ENCODE assay signal across 8 mouse cellular contexts in the genomic region with DNA sequence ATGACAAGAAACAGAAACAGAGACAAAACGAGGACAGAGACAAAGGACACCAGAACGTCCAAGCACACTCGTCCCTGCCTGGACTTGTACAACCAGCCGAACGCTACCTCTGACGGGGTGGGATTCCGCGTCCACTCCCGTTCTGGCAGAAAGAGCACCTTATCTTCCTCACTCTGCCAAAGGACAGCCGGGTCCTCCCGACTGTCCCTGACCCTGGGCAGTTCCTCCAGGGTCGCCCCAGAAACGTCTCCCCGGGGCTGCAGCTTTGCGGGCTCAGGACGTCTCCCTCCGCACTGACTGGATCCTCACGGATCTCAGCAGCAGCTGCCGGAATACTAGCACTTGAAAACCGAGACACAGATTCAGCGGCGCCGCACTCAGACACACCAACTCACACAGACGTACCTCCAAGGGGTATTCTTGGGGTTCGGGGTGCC.
DNase-seq lines count a peak whose midpoint lies in the region; ATAC-seq and TF ChIP-seq lines count a peak whose summit lies in the region.

No protein-coding gene starts in this region.

- H3K9me3 ChIP-seq in forebrain, embryonic 11.5 days (ENCODE audit: control insufficient read depth, low read length) = peaks cover 49% of the 10 kb centered on the region
- peaks cover 52% of the 10 kb centered on the region for H3K9me3 ChIP-seq in midbrain, embryonic 11.5 days (ENCODE audit: control insufficient read depth, low read length)

- intact Hi-C loops in gastrocnemius, adult 2 months (cut with DNase I) = no loop called here

- H3K36me3 ChIP-seq in forebrain, embryonic 11.5 days (ENCODE audit: control insufficient read depth, insufficient read depth, low read length) = peaks cover 2% of the 10 kb centered on the region; the same call in 1 of the 2 replicates
- 0 out of 2 replicates have a peak, but pooled peaks cover 2% of the 10 kb centered on the region for H3K36me3 ChIP-seq in midbrain, embryonic 11.5 days (ENCODE audit: control insufficient read depth, insufficient read depth, low read length)

- peak; percentile 29 for DNase-seq in gastrocnemius, adult 2 months
- no peak for DNase-seq in gastrocnemius, adult 18-20 months (ENCODE audit: low spot score)
- DNase-seq in CD4-positive, CD25-positive, alpha-beta regulatory T cell, adult 2 months (ENCODE audit: low read depth, low spot score) = peak; percentile 20
- peak; percentile 75 for DNase-seq in forebrain, embryonic 11.5 days (ENCODE audit: low spot score)
- peak; percentile 2 for DNase-seq in induced T-regulatory cell, adult 2 months (ENCODE audit: low read depth)
- peak; percentile 78 for DNase-seq in midbrain, embryonic 11.5 days (ENCODE audit: low spot score, missing footprints)
- DNase-seq in yolk sac, embryonic 10.5 days (ENCODE audit: low spot score) = peak; percentile 50
- no peak for DNase-seq in right cerebral cortex, postnatal 25 days

- H3K4me2 ChIP-seq in forebrain, embryonic 11.5 days (ENCODE audit: low read depth, low read length, severe bottlenecking) = no peak overlapping the region
- H3K4me2 ChIP-seq in midbrain, embryonic 11.5 days = no peak overlapping the region

- TF ChIP-seq CTCF in gastrocnemius, adult 2 months (IDR thresholded peaks at IDR 0.05) = no peak

- ATAC-seq in forebrain, embryonic 11.5 days (replicated peaks; ENCODE audit: low FRiP score) = peak; percentile 63
- peak; percentile 60 for ATAC-seq in midbrain, embryonic 11.5 days (ENCODE audit: low FRiP score)

- no peak overlapping the region for H3K27ac ChIP-seq in gastrocnemius, adult 2 months
- H3K27ac ChIP-seq in forebrain, embryonic 11.5 days (ENCODE audit: low read depth, low read length) = no peak overlapping the region
- H3K27ac ChIP-seq in midbrain, embryonic 11.5 days (ENCODE audit: low read depth, low read length) = no peak overlapping the region

- no peak overlapping the region for H3K9ac ChIP-seq in forebrain, embryonic 11.5 days (ENCODE audit: low read length)
- no peak overlapping the region for H3K9ac ChIP-seq in midbrain, embryonic 11.5 days (ENCODE audit: low read length)

- WGBS in forebrain, embryonic 11.5 days = 73% methylated on average over 25 of the region's 25 CpGs
- 74% methylated on average over 25 of the region's 25 CpGs for WGBS in midbrain, embryonic 11.5 days

- H3K27me3 ChIP-seq in forebrain, embryonic 11.5 days (ENCODE audit: control insufficient read depth, insufficient read depth, low read length) = peaks cover 10% of the 10 kb centered on the region
- peaks cover 16% of the 10 kb centered on the region for H3K27me3 ChIP-seq in midbrain, embryonic 11.5 days (ENCODE audit: control insufficient read depth, insufficient read depth, low read length)

- no peak overlapping the region for H3K4me3 ChIP-seq in gastrocnemius, adult 2 months
- H3K4me3 ChIP-seq in forebrain, embryonic 11.5 days (ENCODE audit: low read depth, low read length) = no peak overlapping the region
- H3K4me3 ChIP-seq in midbrain, embryonic 11.5 days (ENCODE audit: low read depth, low read length) = no peak overlapping the region

- no peaks in the 10 kb centered on the region for H3K4me1 ChIP-seq in forebrain, embryonic 11.5 days (replicated peaks; ENCODE audit: control insufficient read depth, insufficient read depth, low read length)
- no peaks in the 10 kb centered on the region for H3K4me1 ChIP-seq in midbrain, embryonic 11.5 days (ENCODE audit: control insufficient read depth, insufficient read depth, low read length)

Comparison
In these comparisons a context has a peak if more than half of its experiments do, and no peak if none do; other contexts are left out.
1. DNase-seq: peak in gastrocnemius, adult 2 months (single experiment), CD4-positive, CD25-positive, alpha-beta regulatory T cell, adult 2 months (single experiment), forebrain, embryonic 11.5 days (single experiment), induced T-regulatory cell, adult 2 months (single experiment), midbrain, embryonic 11.5 days (single experiment) and yolk sac, embryonic 10.5 days (single experiment); none in gastrocnemius, adult 18-20 months (single experiment) and right cerebral cortex, postnatal 25 days (single experiment).